27 mouse cellular contexts compared by ENCODE assay signal in the genomic region with DNA sequence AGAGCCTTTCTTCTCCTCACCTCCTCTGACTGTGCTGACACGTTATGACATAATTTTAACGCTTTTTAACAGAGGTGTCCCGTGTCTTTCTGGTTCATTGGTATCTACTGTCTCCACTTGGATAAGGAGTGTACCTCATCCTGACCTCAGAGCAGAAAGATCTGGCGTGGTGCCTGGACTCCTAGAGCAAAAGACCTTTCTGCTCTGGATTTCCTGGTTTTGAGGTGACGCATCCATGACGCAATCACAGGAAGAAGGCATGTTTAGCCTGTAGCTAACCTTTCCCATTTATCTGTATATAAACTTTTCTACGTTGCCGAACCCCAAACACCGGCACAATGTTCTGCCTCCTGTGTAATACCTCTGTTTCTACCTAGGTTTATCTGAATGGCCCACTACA. TPM values are rescaled to one million over a fixed set of nuclear protein-coding genes. Genes with fewer than 3 reads are reported as not detected.
A peak's percentile ranks its signal among the peaks of the same experiment; 100 is the strongest.
DNase-seq lines count a peak whose midpoint lies in the region; ATAC-seq and TF ChIP-seq lines count a peak whose summit lies in the region.
"Had no signal": no experiment of that assay in that cellular context is flagged by ENCODE, and none has a peak within 500 bp of the region (broad histone marks: within the 10 kb centered on the region; RNA-seq: fewer than 3 reads in every experiment).

No protein-coding gene starts in this region.

- H3K9me3 ChIP-seq in lung, postnatal 0 days (ENCODE audit: low read length): no peaks in the 10 kb centered on the region
- H3K9me3 ChIP-seq: hindbrain, embryonic 13.5 days; limb, embryonic 12.5 days; neural tube, embryonic 15.5 days had no signal

- no peak overlapping the region for H3K27ac ChIP-seq in lung, postnatal 0 days (ENCODE audit: low read length)
- H3K27ac ChIP-seq: hindbrain, embryonic 13.5 days; limb, embryonic 12.5 days; macrophage; neural tube, embryonic 15.5 days had no signal

- no peak overlapping the region for H3K9ac ChIP-seq in lung, postnatal 0 days (replicated peaks; ENCODE audit: low read depth)
- H3K9ac ChIP-seq: hindbrain, embryonic 13.5 days; limb, embryonic 12.5 days; neural tube, embryonic 15.5 days had no signal

- no peak for TF ChIP-seq EP300 in lung, postnatal 0 days (IDR thresholded peaks at IDR 0.05)

- H3K36me3 ChIP-seq in lung, postnatal 0 days (ENCODE audit: insufficient read depth, low read length): no peaks in the 10 kb centered on the region
- H3K36me3 ChIP-seq: limb, embryonic 12.5 days; neural tube, embryonic 15.5 days had no signal

- no peak for ATAC-seq in lung, postnatal 0 days
- ATAC-seq in common myeloid progenitor, adult 5-6 weeks (replicated peaks; ENCODE audit: low read depth, poor library complexity, severe bottlenecking): 0 out of 2 replicates have a peak, but pooled peaks have one; percentile 22
- ATAC-seq: CD4-positive, CD25-positive, alpha-beta regulatory T cell, adult 4 months; forebrain, embryonic 14.5 days; intestine, postnatal 0 days had no signal

- H3K4me3 ChIP-seq in lung, postnatal 0 days (ENCODE audit: low read depth, low read length): no peak overlapping the region
- H3K4me3 ChIP-seq: hindbrain, embryonic 13.5 days; limb, embryonic 12.5 days; neural tube, embryonic 15.5 days had no signal

- H3K4me2 ChIP-seq in lung, postnatal 0 days (replicated peaks; ENCODE audit: low read depth, low read length): no peak overlapping the region
- H3K4me2 ChIP-seq: heart, embryonic 11.5 days; hindbrain, embryonic 13.5 days; limb, embryonic 12.5 days; liver, embryonic 11.5 days; neural tube, embryonic 15.5 days had no signal

- DNase-seq in adrenal gland, adult 2 months: peak; percentile 10
- no peak for DNase-seq in adrenal gland, adult 8-10 months
- DNase-seq in lung, postnatal 0 days (ENCODE audit: low spot score): peak; percentile 39
- DNase-seq in lung, postnatal 36 days: no peak
- no peak for DNase-seq in right cerebral cortex, postnatal 4 days
- no peak for DNase-seq in left cerebral cortex, adult 8-10 months (ENCODE audit: low spot score in 2 of 2)
- DNase-seq: cerebellum, adult 2 months; cerebellum, postnatal 14 days; gastrocnemius, postnatal 25 days; heart, adult 18-20 months; heart, postnatal 4 days; kidney, postnatal 25 days; midbrain, embryonic 14.5 days; retina, postnatal 1 day; right cerebral cortex, postnatal 14 days; thymus, adult 18-20 months; thymus, postnatal 25 days had no signal

- TF ChIP-seq CTCF in lung, postnatal 0 days (IDR thresholded peaks at IDR 0.05): no peak

- no peaks in the 10 kb centered on the region for H3K4me1 ChIP-seq in lung, postnatal 0 days (ENCODE audit: insufficient read depth, low read depth, low read length)
- H3K4me1 ChIP-seq: limb, embryonic 12.5 days had no signal

- H3K27me3 ChIP-seq in lung, postnatal 0 days (replicated peaks; ENCODE audit: insufficient read depth, low read length): no peaks in the 10 kb centered on the region
- H3K27me3 ChIP-seq: hindbrain, embryonic 13.5 days; neural tube, embryonic 15.5 days had no signal

- WGBS in lung, postnatal 0 days: 68% methylated on average over 9 of the region's 9 CpGs

RNA-seq across cellular contexts. Expression of gene Basp1, which starts 6.7 kb away (rescaled TPM):
- total RNA-seq in adrenal gland, adult 2 months (2021): 1 to 10 TPM; 6.6 to 8.1 TPM
- polyA plus RNA-seq in adrenal gland, adult 2 months (2012; rRNA removed): 2.4 and 4.2 TPM in 2 replicates
- 1 to 10 TPM; 3.1 to 4.9 (median 3.6) TPM for total RNA-seq in adrenal gland, adult 8-10 months (2022)
- 7.1 and 8.7 TPM in 2 replicates for polyA plus RNA-seq in lung, postnatal 0 days (2015; fragmentation: Nextera tagmentation; extraction: Ambion mirVana)
- total RNA-seq in common myeloid progenitor, adult 5-6 weeks (2017): 18.6 and 22.4 TPM in 2 replicates
- total RNA-seq in left cerebral cortex, adult 8-10 months (2022): 100 to 1,000 TPM; 508 to 561 (median 536) TPM

Comparison
In these comparisons a context has a peak if more than half of its experiments do, and no peak if none do; other contexts are left out.
1. DNase-seq: peak in adrenal gland, adult 2 months (single experiment) and lung, postnatal 0 days (single experiment); none in adrenal gland, adult 8-10 months (single experiment), lung, postnatal 36 days (single experiment), right cerebral cortex, postnatal 4 days (single experiment) and left cerebral cortex, adult 8-10 months (0 of 2).
2. RNA of gene Basp1, which starts 6.7 kb away (total RNA-seq): 508 to 561 TPM in left cerebral cortex, adult 8-10 months; 18.6 to 22.4 TPM in common myeloid progenitor, adult 5-6 weeks, 6.6 to 8.1 TPM in adrenal gland, adult 2 months and 3.1 to 4.9 TPM in adrenal gland, adult 8-10 months; every median in the first group is over 10 times any median in the second.